In the genomic region with DNA sequence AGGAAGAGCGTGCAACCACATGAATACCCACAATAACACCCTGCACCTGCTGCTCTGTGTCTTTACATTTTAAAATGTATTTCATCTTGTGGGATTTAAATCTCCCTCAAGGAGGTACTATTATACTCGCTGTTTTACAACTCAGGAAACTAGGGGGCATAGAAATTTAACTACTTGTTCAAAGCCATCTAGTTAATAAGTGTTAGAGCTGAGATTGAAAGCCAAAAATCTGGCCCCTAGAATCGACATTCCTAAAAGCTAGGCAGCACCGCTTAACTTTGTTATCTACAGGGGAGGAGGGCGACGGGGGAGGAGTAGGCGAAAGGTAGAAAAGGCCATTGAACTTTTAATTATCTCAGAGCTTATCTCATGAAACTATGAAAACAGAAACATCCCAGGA, we compare ENCODE assay signal across 11 mouse cellular contexts.
DNase-seq lines count a peak whose midpoint lies in the region; ATAC-seq and TF ChIP-seq lines count a peak whose summit lies in the region.
"Had no signal": no experiment of that assay in that cellular context is flagged by ENCODE, and none has a peak within 500 bp of the region (broad histone marks: within the 10 kb centered on the region; RNA-seq: fewer than 3 reads in every experiment).

No protein-coding gene starts in this region.

- no peak for TF ChIP-seq CTCF in E14TG2a.4 (conservative IDR thresholded peaks at IDR 0.05; ENCODE audit: low read length)

- peak overlapping the region; percentile 41 for H3K4me3 ChIP-seq in heart, embryonic 15.5 days
- H3K4me3 ChIP-seq in E14TG2a.4 (replicated peaks; ENCODE audit: low read length): peak overlapping the region; percentile 24
- no peak overlapping the region for H3K4me3 ChIP-seq in hindbrain, embryonic 16.5 days (ENCODE audit: low read length)
- H3K4me3 ChIP-seq in liver, embryonic 12.5 days: 0 out of 2 replicates have a peak overlapping the region, but pooled peaks have one; percentile 4

- H3K9ac ChIP-seq in heart, embryonic 15.5 days: no peak overlapping the region
- H3K9ac ChIP-seq in hindbrain, embryonic 16.5 days (ENCODE audit: low read depth, low read length): no peak overlapping the region
- H3K9ac ChIP-seq in liver, embryonic 12.5 days: no peak overlapping the region

- intact Hi-C loops in heart, postnatal 25 days (cut with DNase I): no loop called here

- H3K36me3 ChIP-seq in heart, embryonic 15.5 days: no peaks in the 10 kb centered on the region
- H3K36me3 ChIP-seq in E14TG2a.4 (ENCODE audit: insufficient read depth, low read length): no peaks in the 10 kb centered on the region
- no peaks in the 10 kb centered on the region for H3K36me3 ChIP-seq in hindbrain, embryonic 16.5 days (ENCODE audit: control insufficient read depth, insufficient read depth, low read length)
- H3K36me3 ChIP-seq in liver, embryonic 12.5 days: no peaks in the 10 kb centered on the region

- 30% methylated on average over 7 of the region's 7 CpGs for WGBS in heart, embryonic 15.5 days
- 52% methylated on average over 7 of the region's 7 CpGs for WGBS in hindbrain, embryonic 16.5 days
- 24% methylated on average over 7 of the region's 7 CpGs for WGBS in liver, embryonic 12.5 days (ENCODE audit: insufficient replicate concordance)

- H3K4me2 ChIP-seq in heart, embryonic 15.5 days: peak overlapping the region; percentile 72
- peak overlapping the region; percentile 22 for H3K4me2 ChIP-seq in hindbrain, embryonic 16.5 days (ENCODE audit: low read length)
- H3K4me2 ChIP-seq in liver, embryonic 12.5 days: peak overlapping the region; percentile 56

- H3K27ac ChIP-seq in heart, embryonic 15.5 days: 0 out of 2 replicates have a peak overlapping the region, but pooled peaks have one; percentile 49
- no peak overlapping the region for H3K27ac ChIP-seq in hindbrain, embryonic 16.5 days (ENCODE audit: low read depth, low read length)
- H3K27ac ChIP-seq in liver, embryonic 12.5 days: peak overlapping the region; percentile 2; the same call in 1 of the 2 replicates
- H3K27ac ChIP-seq: macrophage had no signal

- H3K4me1 ChIP-seq in heart, embryonic 15.5 days (replicated peaks): peaks cover 11% of the 10 kb centered on the region
- peaks cover 17% of the 10 kb centered on the region for H3K4me1 ChIP-seq in E14TG2a.4 (replicated peaks; ENCODE audit: low read depth, low read length)
- H3K4me1 ChIP-seq in hindbrain, embryonic 16.5 days (ENCODE audit: control insufficient read depth, insufficient read depth, low read depth, low read length): no peaks in the 10 kb centered on the region
- H3K4me1 ChIP-seq in liver, embryonic 12.5 days: peaks cover 8% of the 10 kb centered on the region

- no peak for ATAC-seq in heart, embryonic 15.5 days (replicated peaks; ENCODE audit: insufficient number of reproducible peaks, insufficient read depth, low FRiP score, low read depth)
- ATAC-seq in hindbrain, embryonic 16.5 days: no peak
- ATAC-seq in liver, embryonic 12.5 days: no peak
- ATAC-seq in activated CD4-positive, CD25-positive, alpha-beta regulatory T cell, adult 4 months: no peak

- DNase-seq in heart, postnatal 25 days (ENCODE audit: low spot score): no peak
- no peak for DNase-seq in urinary bladder, adult 2 months (ENCODE audit: low spot score)
- no peak for DNase-seq in ovary, adult 18-20 months (ENCODE audit: low spot score)
- DNase-seq: right cerebral cortex, adult 18-20 months had no signal

- no peaks in the 10 kb centered on the region for H3K27me3 ChIP-seq in heart, embryonic 15.5 days
- no peaks in the 10 kb centered on the region for H3K27me3 ChIP-seq in E14TG2a.4 (ENCODE audit: insufficient read depth, low read length)
- no peaks in the 10 kb centered on the region for H3K27me3 ChIP-seq in hindbrain, embryonic 16.5 days (replicated peaks; ENCODE audit: control insufficient read depth, insufficient read depth, low read length)
- H3K27me3 ChIP-seq in liver, embryonic 12.5 days (replicated peaks): no peaks in the 10 kb centered on the region
- H3K27me3 ChIP-seq: CH12.LX had no signal

- no peaks in the 10 kb centered on the region for H3K9me3 ChIP-seq in heart, embryonic 15.5 days (replicated peaks)
- H3K9me3 ChIP-seq in E14TG2a.4 (ENCODE audit: low read length): no peaks in the 10 kb centered on the region
- no peaks in the 10 kb centered on the region for H3K9me3 ChIP-seq in hindbrain, embryonic 16.5 days (ENCODE audit: control insufficient read depth, low read length)
- H3K9me3 ChIP-seq in liver, embryonic 12.5 days (replicated peaks): no peaks in the 10 kb centered on the region

Comparison
In these comparisons a context has a peak if more than half of its experiments do, and no peak if none do; other contexts are left out.
1. H3K4me2 ChIP-seq: peak in every context shown above with its lines; median percentile 72 in heart, embryonic 15.5 days; 56 in liver, embryonic 12.5 days; 22 in hindbrain, embryonic 16.5 days.